Mouse (Mus musculus) liver, embryonic 11.5 days (tissue): Measurements from ENCODE around the gene Gm5737. TPM values are rescaled to one million over a fixed set of nuclear protein-coding genes. Genes with fewer than 3 reads are reported as not detected.

Experiments
- ATAC-seq: fragments of 200-750 bp; cut with Nextera tagmentation; replicated peaks from 2 replicates; pipeline ENCODE4 v1.8.0; 2017; ENCODE audit warnings: moderate number of reproducible peaks, mild to moderate bottlenecking, moderate TSS enrichment, moderate library complexity; ENCODE audit not compliant: low FRiP score
- DNase-seq: peaks from one replicate; pipeline ENCODE4 v3.0.0-alpha.2; 2017; ENCODE audit warnings: low spot score
- H3K27ac ChIP-seq: fragments of 300-500 bp; sonication (generic); 2 replicates; pipeline ENCODE4 v1.5.1; 2014; ENCODE audit warnings: mild to moderate bottlenecking, low read depth, low read length, control low read depth
- H3K27me3 ChIP-seq: fragments of 300-500 bp; sonication (generic); replicated peaks from 2 replicates; pipeline ENCODE4 v1.6.1; 2014; ENCODE audit warnings: low read length, mixed read lengths; ENCODE audit not compliant: control insufficient read depth, insufficient read depth
- H3K36me3 ChIP-seq: fragments of 300-500 bp; sonication (generic); 2 replicates; pipeline ENCODE4 v1.6.1; 2014; ENCODE audit warnings: mild to moderate bottlenecking, low read length, moderate library complexity, mixed read lengths; ENCODE audit not compliant: control insufficient read depth, insufficient read depth
- H3K4me1 ChIP-seq: fragments of 300-500 bp; sonication (generic); replicated peaks from 2 replicates; pipeline ENCODE4 v1.6.1; 2014; ENCODE audit warnings: low read length, mixed read lengths; ENCODE audit not compliant: control insufficient read depth, insufficient read depth
- H3K4me2 ChIP-seq: fragments of 300-500 bp; sonication (generic); 2 replicates; pipeline ENCODE4 v1.6.1; 2014; ENCODE audit warnings: mild to moderate bottlenecking, control low read depth, moderate library complexity
- H3K4me3 ChIP-seq: fragments of 300-500 bp; sonication (generic); 2 replicates; pipeline ENCODE4 v1.5.1; 2014; ENCODE audit warnings: low read depth, low read length, control low read depth
- H3K9ac ChIP-seq: fragments of 300-500 bp; sonication (generic); 2 replicates; pipeline ENCODE4 v1.6.1; 2014; ENCODE audit warnings: low read depth, low read length, control low read depth
- H3K9me3 ChIP-seq: fragments of 300-500 bp; sonication (generic); 2 replicates; pipeline ENCODE4 v1.6.1; 2016; ENCODE audit warnings: low read length, inconsistent platforms, mixed read lengths; ENCODE audit not compliant: control insufficient read depth
- WGBS: fragments of 180-500 bp; shearing (Covaris S2); extraction: QIAGEN DNeasy Blood & Tissue Kit; methylation state at CpG from one replicate; pipeline ENCODE4 v1.1.7; 2014; 5-methylcytosine and 5-hydroxymethylcytosine counted together
- polyA plus RNA-seq: library from polyadenylated mRNA; unstranded; fragments of >200 nt; fragmentation: Nextera tagmentation; extraction: Ambion mirVana; gene quantifications from 2 replicates; pipeline ENCODE4 v1.2.1, GENCODE M21; 2014

Gene Gm5737
- polyA plus RNA-seq, 1 experiment from 2014 or later: not detected

DNA sequence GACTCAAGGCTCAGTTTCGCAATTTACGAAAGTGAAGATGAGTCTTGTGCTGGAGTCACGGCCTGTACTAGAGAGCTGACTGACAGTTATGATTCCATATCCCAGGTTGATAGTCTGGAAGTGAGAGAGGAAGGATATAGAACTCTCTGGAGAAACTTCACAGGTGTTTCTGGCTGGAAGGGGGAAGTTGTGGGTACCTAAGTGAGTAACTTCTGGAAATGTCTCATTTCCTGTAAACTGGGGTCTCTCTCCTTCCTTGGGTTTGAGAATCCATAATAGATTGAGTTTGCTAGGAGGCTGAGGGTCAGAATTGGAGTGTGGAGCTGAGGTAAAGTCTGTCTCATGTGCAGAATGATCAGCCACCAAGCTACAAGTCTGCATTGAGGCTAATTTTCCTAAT lies 38.0 kb downstream of the Gm5737 start:
- no peak for DNase-seq
- no peak for ATAC-seq
- no peaks in the 10 kb centered on the region; the same call in 1 of the 2 replicates for H3K36me3 ChIP-seq
- H3K27ac ChIP-seq: no peak overlapping the region
- no peak overlapping the region for H3K4me3 ChIP-seq
- no peak overlapping the region for H3K9ac ChIP-seq
- H3K4me2 ChIP-seq: no peak overlapping the region
- no peaks in the 10 kb centered on the region for H3K27me3 ChIP-seq
- H3K4me1 ChIP-seq: peaks cover 28% of the 10 kb centered on the region
- H3K9me3 ChIP-seq: no peaks in the 10 kb centered on the region
- WGBS: 84% methylated on average over 3 of the region's 3 CpGs

DNA sequence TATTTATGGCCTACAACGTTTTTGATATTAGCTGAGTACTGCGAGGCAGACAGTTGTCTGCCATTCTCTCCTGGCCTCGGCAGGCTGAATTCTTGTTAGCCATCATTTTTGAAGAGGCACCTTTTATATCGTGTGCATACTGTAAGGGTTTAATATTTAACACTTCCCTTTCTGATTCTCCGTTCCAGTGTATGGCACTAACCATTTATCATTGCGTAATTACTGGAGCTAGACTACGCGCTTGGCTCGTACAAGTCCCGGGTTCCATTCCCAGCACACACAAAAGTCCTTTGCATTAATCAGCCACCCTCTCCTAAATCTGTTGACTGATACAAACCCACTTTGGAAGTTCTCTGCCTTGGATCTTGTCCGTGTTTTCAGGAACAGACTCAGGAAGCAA lies 47.7 kb downstream of the Gm5737 start:
- Histone ChIP-seq H3K4me3 (no peak overlapping the region), H3K4me1 (peaks cover 60% of the 10 kb centered on the region), H3K27me3 (no peaks in the 10 kb centered on the region), H3K9ac (no peak overlapping the region), H3K27ac (peak overlapping the region; percentile 92; the same call in 1 of the 2 replicates), H3K4me2 (no peak overlapping the region), H3K9me3 (no peaks in the 10 kb centered on the region), H3K36me3 (peaks cover 5% of the 10 kb centered on the region; the same call in 1 of the 2 replicates)
- WGBS: 83% methylated on average over 11 of the region's 11 CpGs
- DNase-seq (no peak), ATAC-seq (no peak)

DNA sequence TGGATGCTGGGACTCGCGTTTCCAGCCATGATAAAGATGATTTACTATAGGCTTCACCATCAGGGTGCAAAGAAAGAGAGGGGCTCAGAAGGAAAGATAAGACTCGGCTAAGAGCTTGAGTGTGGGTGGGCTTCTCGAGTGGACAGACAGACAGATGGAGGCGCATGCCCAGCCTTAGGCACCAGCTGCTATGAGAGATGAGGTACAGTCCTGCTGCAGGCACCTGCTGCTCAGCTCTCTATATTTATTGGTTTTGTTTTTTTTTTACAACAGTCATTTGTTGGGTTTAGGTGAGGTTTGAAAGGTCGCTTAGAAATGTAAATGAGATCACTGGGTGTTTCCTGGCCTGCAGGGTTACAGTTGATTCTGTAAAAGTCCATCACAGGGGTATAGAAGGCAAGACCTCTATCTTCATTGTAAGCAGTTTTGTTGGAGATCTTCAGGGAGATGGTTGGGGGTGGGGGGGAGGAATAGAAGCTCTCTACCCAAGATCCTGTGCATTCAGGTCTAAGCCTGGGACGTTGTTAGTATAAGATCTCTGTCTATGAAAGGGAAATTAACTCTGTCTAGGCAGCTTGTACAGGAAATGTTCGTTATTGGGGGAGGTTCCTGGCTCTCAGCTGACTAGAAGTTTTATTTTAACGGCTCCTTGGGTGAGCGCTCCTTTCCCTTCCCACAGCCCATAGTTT lies 48.8 kb downstream of the Gm5737 start:
- Histone ChIP-seq H3K9me3 (no peaks in the 10 kb centered on the region), H3K4me1 (peaks cover 61% of the 10 kb centered on the region), H3K27ac (peak overlapping the region; percentile 92), H3K4me3 (no peak overlapping the region), H3K4me2 (peak overlapping the region; percentile 52; the same call in 1 of the 2 replicates), H3K36me3 (peaks cover 5% of the 10 kb centered on the region; the same call in 1 of the 2 replicates), H3K27me3 (no peaks in the 10 kb centered on the region), H3K9ac (peak overlapping the region; percentile 55; the same call in 1 of the 2 replicates)
- no peak for DNase-seq
- 30% methylated on average over 10 of the region's 10 CpGs for WGBS
- no peak for ATAC-seq

DNA sequence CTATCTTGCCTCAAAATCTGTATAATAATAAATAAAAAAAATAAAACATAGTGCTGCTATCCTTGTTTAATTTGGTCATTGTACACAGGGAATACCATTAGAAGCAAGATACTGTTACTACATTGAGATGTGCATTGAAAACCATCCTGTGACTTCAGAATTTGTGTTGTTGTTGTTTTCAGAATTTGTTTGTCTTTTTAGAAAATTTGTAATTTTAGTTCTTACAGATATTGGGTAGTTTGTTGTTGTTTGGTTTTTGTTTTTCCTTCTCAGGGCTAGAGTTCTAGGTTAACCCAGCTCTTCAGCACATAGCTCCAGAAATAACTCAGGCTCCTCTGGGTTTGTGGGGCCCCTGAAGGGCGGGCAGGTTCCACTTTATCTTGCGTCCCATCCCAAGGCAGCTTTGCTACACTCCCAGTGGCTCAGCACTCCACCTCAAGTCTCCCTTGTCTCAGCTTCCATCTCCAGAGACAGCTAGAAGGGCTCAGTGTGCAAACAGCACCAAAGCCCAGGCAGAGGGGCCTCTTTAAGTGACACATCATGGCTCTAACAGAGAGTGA lies 49.4 kb downstream of the Gm5737 start:
- DNase-seq (no peak), ATAC-seq (peak; percentile 91)
- Histone ChIP-seq H3K36me3 (peaks cover 5% of the 10 kb centered on the region; the same call in 1 of the 2 replicates), H3K4me2 (peak overlapping the region; percentile 52), H3K4me1 (peaks cover 62% of the 10 kb centered on the region), H3K27ac (peak overlapping the region; percentile 92), H3K9ac (peak overlapping the region; percentile 63), H3K9me3 (no peaks in the 10 kb centered on the region), H3K4me3 (no peak overlapping the region), H3K27me3 (no peaks in the 10 kb centered on the region)
- 12% methylated on average over 2 of the region's 2 CpGs for WGBS

DNA sequence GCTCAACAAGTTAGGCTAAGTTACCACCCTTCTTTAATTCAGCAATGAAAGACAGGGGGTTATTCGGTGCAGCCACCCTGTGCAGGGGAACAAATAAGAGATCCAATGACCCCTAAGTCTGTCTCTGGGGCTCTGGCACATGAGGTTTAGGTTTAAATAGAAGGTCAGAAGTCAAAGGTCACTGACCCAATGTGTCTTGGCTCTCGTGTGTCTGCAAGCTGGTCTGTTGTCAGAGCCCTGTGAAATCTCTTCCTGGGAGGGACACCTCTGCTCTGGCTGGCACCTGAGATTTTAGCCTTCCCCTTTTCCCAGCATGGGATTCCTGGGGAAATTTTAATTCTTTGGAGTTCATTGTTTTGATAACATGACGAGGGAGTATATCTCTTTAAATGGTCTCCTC lies 50.0 kb downstream of the Gm5737 start:
- peaks cover 5% of the 10 kb centered on the region; the same call in 1 of the 2 replicates for H3K36me3 ChIP-seq
- 26% methylated on average over 3 of the region's 3 CpGs for WGBS
- ATAC-seq (0 out of 2 replicates have a peak, but pooled peaks have one; percentile 2), DNase-seq (no peak)
- H3K9me3 ChIP-seq: no peaks in the 10 kb centered on the region
- peak overlapping the region; percentile 52 for H3K4me2 ChIP-seq
- H3K4me3 ChIP-seq: no peak overlapping the region
- H3K27ac ChIP-seq: peak overlapping the region; percentile 92
- peak overlapping the region; percentile 63 for H3K9ac ChIP-seq
- peaks cover 63% of the 10 kb centered on the region for H3K4me1 ChIP-seq
- H3K27me3 ChIP-seq: no peaks in the 10 kb centered on the region

DNA sequence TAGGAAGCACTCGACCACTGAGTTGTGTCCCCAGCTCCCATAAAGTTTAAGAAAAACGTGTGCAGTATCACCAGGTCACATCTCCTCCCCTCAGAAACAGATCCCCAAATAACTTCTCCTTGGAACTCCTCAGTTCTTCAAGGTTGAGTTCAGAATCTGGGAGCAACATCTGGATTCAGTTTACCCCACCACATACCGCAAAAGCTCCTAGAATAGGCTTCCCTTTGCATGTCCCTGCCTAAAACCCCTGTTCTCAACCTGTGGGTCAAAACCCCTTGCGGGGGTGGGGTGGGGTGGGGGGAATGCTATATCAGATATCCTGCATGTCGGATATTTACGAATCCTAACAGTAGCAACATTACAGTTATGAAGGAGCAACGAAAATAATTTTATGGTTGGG lies 50.5 kb downstream of the Gm5737 start:
- ATAC-seq (no peak), DNase-seq (no peak)
- peaks cover 65% of the 10 kb centered on the region for H3K4me1 ChIP-seq
- H3K9ac ChIP-seq: peak overlapping the region; percentile 63
- H3K4me2 ChIP-seq: no peak overlapping the region; the same call in 1 of the 2 replicates
- H3K36me3 ChIP-seq: peaks cover 5% of the 10 kb centered on the region; the same call in 1 of the 2 replicates
- peak overlapping the region; percentile 92 for H3K27ac ChIP-seq
- H3K9me3 ChIP-seq: no peaks in the 10 kb centered on the region
- WGBS: 48% methylated on average over 7 of the region's 7 CpGs
- no peak overlapping the region for H3K4me3 ChIP-seq
- no peaks in the 10 kb centered on the region for H3K27me3 ChIP-seq

DNA sequence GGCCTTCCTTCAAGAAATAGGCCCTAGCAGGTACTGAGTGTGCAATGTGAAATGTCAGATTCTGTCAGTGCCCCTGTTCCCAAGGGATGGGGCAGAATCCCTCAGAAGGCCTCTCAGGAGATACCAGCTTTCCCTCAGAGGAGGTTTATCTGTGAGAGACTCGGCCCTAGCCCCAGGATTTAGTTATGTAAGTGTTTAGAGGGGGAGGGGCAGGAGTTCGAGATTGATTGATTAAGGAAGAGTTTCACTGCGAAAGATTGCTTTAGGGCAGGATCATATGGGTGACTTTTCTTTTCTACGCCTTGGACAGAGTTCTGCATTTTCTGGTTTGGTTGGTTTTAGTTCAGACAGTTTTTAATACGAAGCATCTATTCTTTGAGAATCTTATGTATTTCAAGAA lies 51.3 kb downstream of the Gm5737 start:
- peaks cover 74% of the 10 kb centered on the region for H3K4me1 ChIP-seq
- ATAC-seq (no peak), DNase-seq (no peak)
- no peaks in the 10 kb centered on the region for H3K27me3 ChIP-seq
- H3K9ac ChIP-seq: 0 out of 2 replicates have a peak overlapping the region, but pooled peaks have one; percentile 21
- H3K9me3 ChIP-seq: no peaks in the 10 kb centered on the region
- 38% methylated on average over 5 of the region's 5 CpGs for WGBS
- peaks cover 3% of the 10 kb centered on the region; the same call in 1 of the 2 replicates for H3K36me3 ChIP-seq
- H3K27ac ChIP-seq: peak overlapping the region; percentile 22; the same call in 1 of the 2 replicates
- no peak overlapping the region for H3K4me2 ChIP-seq
- no peak overlapping the region for H3K4me3 ChIP-seq

DNA sequence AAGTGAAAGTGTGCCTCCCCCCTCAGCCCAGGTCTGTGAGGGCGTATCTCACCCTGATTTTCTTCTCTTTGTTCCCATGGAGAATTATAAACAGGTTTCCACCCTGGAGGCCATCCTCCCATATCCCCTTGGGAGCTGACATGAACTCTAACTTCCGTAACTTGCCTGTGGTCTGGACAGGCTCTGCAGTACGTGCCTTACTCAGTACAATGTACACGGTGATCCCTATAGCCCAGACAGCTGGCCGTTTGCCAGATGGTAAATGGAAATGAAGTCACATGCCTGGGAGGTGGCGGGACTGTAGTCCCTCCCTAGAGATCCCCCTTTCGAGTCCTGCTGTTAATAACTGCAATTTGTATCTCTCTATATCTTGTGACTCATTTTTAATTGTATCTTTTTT lies 52.9 kb downstream of the Gm5737 start:
- Histone ChIP-seq H3K36me3 (no peaks in the 10 kb centered on the region), H3K27ac (peak overlapping the region; percentile 80), H3K27me3 (no peaks in the 10 kb centered on the region), H3K9ac (peak overlapping the region; percentile 42; the same call in 1 of the 2 replicates), H3K4me3 (no peak overlapping the region), H3K4me2 (peak overlapping the region; percentile 43), H3K4me1 (peaks cover 82% of the 10 kb centered on the region), H3K9me3 (no peaks in the 10 kb centered on the region)
- 38% methylated on average over 7 of the region's 7 CpGs for WGBS
- ATAC-seq (peak; percentile 21; the same call in 1 of the 2 replicates), DNase-seq (peak; percentile 52)
